Mouse (Mus musculus): ENCODE results near the gene Nup210. TPM values are rescaled to one million over a fixed set of nuclear protein-coding genes. Genes with fewer than 3 reads are reported as not detected.

Gene Nup210
- 100 to 1,000 TPM; 197 to 230 TPM for polyA plus RNA-seq (2017; shearing (Covaris generic))

GRCm38 (mm10) chr6:91116244-91117145, at the start of gene Nup210:
TSS of gene Nup210 (minus strand) at chr6:91116829.

GRCm38 (mm10) chr6:91156554-91157236, 40.1 kb upstream of the Nup210 start, which contains the start of gene Hdac11:
TSS of gene Hdac11 (plus strand) at chr6:91156665.

GRCm38 (mm10) chr6:90988648-90989317, 127.8 kb downstream of the Nup210 start, which contains the start of gene Iqsec1:
TSS of gene Iqsec1 (minus strand) at chr6:90988685.

Other genes with a start within 250 kb of the Nup210 start
- gene Iqsec1, start 128.1 kb downstream of the Nup210 start, polyA plus RNA-seq (2017; shearing (Covaris generic)), result 1 to 10 TPM; 7.3 to 8.3 TPM
- gene Hdac11, start 39.8 kb upstream of the Nup210 start, polyA plus RNA-seq (2017; shearing (Covaris generic)), result 1 to 10 TPM; 1.4 TPM
- gene Fbln2, start 95.6 kb upstream of the Nup210 start, polyA plus RNA-seq (2017; shearing (Covaris generic)), result under 1 TPM; 0.33 to 0.93 TPM

Measured in inflammation-experienced regulatory T-cells (primary cell).